Mouse (Mus musculus) thymus, postnatal 14 days (tissue): ENCODE data around the gene Fthl17f.
A peak's percentile ranks its signal among the peaks of the same experiment; 100 is the strongest.
"Not testable (repeated sequence)": the region's sequence is repeated elsewhere in the genome, so short reads cannot be mapped to it uniquely, and the experiment has no call there.

Experiments
- DNase-seq: peaks from one replicate; pipeline ENCODE4 v3.0.0; 2021

Gene Fthl17f

DNA sequence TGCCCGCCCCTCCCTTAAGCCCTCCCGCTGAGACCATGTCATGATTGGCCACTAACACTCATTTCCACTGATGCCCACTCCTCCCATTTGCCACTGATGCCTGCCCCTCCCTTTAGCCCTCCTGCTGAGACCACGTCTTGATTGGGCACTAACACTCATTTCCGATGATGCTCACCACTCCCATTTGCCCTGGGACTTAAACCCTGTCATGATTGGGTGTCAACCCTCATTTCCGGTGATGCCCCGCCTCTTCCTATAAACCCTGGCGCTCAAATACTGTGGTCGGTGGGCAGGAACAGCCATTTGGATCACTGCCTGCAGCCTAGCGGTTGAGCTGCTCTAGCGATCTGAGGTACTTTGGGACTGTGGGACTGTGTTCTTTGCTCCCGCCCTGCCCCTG lies at the start of gene Fthl17f:
Gene Fthl17f, plus strand, starts transcription at position 301 of the 400 bp plus-strand sequence.
- not testable (repeated sequence) for DNase-seq

- DNase-seq = no peak
Measured at GRCm38 (mm10) chrX:9016079-9016478, 46.7 kb upstream of the Fthl17f start.

GRCm38 (mm10) chrX:9019481-9019880 lies 43.3 kb upstream of the Fthl17f start:
- DNase-seq = no peak

GRCm38 (mm10) chrX:9033193-9033592 lies 29.6 kb upstream of the Fthl17f start, which contains the start of gene Fthl17e:
TSS of gene Fthl17e (plus strand) at chrX:9033493.
- not testable (repeated sequence) for DNase-seq

DNA sequence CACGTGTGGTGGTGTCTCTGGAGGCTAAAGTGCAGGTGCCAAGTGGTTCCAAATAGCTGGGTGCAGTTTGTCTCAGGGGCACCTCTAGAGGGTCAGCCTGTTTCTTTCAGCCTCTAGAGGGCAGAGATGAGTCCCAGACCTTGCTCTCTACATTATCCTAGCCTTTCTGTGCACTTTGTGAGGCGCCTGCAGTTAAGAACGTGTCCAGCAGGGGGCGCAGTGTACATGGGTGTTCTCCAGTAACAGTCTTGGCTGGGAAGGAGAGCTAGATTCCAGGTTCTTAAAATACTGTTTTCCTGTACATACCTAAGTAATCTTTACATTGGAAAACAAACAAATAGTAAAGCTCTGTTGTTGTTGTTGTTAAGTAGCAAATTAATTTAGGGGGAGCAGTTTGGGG lies 21.2 kb upstream of the Fthl17f start:
- peak; percentile 9 for DNase-seq

- peak; percentile 44 for DNase-seq
Measured at GRCm38 (mm10) chrX:9060952-9061351, 1.9 kb upstream of the Fthl17f start.

DNA sequence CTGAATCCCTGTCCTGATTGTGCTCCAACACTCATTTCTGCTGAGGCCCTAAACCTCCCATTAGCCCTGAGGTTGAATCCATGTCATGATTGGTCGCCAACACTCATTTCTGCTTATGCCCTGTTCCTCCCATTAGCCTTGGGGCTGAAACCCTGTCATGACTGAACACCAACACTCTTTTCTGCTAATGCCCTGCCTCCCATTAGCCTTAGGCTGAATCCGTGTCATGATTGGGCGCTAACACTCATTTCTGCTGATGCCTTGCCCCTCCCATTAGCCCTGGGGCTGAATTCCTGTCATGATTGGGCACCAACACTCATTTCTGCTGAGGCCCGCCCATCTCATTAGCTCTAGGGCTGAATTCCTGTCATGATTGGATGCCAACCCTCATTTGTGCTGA lies 714 bp upstream of the Fthl17f start:
- no peak for DNase-seq

DNA sequence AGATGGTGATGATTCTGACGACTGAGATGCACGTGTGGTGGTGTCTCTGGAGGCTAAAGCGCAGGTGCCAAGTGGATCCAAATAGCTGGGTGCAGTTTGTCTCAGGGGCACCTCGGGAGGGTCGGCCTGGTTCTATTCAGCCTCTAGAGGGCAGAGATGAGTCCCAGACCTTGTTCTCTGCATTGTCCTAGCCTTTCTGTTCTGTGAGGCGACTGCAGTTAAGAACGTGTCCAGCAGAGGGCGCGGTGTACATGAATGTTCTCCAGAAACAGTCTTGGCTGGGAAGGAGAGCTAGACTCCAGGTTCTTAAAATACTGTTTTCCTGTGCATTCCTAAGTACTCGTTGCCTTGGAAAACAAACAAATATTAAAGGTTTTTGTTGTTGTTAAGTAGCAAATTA lies 14.9 kb downstream of the Fthl17f start:
- DNase-seq = peak; percentile 74

DNA sequence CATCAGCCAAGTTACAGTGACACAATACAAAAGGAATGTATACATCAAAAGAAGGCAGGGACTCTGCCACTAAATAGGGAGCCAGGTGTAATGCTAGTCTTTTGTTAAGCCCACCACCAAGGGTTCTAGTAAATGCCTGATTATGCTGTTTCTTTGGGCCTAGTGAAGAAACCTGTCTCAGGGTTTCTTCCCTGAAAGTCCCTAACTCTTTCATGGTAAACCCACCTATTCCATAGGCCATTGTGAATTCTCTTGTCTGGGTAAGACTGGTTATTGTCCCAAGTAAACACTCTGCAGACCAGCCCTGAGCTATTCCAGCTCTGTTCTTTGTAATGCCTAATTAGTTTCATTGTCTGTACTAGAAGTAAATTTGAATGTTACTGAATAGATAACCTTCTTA lies 32.3 kb downstream of the Fthl17f start:
- DNase-seq = not testable (repeated sequence)

GRCm38 (mm10) chrX:9104262-9104661 lies 41.4 kb downstream of the Fthl17f start, which contains the start of gene 4930402K13Rik:
TSS of gene 4930402K13Rik (plus strand) at chrX:9104562.
- DNase-seq = no peak

GRCm38 (mm10) chrX:9110381-9110780 lies 47.6 kb downstream of the Fthl17f start:
- no peak for DNase-seq
